Mouse (Mus musculus) E14TG2a.4 (cell line): Measurements from ENCODE around the gene Slc39a3.

ENCODE experiments used
- H3K27me3 ChIP-seq: 2 replicates; pipeline ENCODE4 v1.6.1; 2014; ENCODE audit warnings: low read length, control low read depth; ENCODE audit not compliant: insufficient read depth
- H3K36me3 ChIP-seq: 2 replicates; pipeline ENCODE4 v1.6.1; 2014; ENCODE audit warnings: low read length, control low read depth; ENCODE audit not compliant: insufficient read depth
- H3K4me1 ChIP-seq: replicated peaks from 2 replicates; pipeline ENCODE4 v1.6.1; 2014; ENCODE audit warnings: low read depth, low read length, control low read depth
- H3K4me3 ChIP-seq: replicated peaks from 2 replicates; pipeline ENCODE4 v1.5.1; 2014; ENCODE audit warnings: mild to moderate bottlenecking, low read length
- H3K9me3 ChIP-seq: 2 replicates; pipeline ENCODE4 v1.6.1; 2014; ENCODE audit warnings: low read length, control low read depth
- CTCF ChIP-seq: conservative IDR thresholded peaks from 2 replicates; pipeline ENCODE4 v1.5.1; 2014; ENCODE audit warnings: low read length
- NANOG ChIP-seq: IDR thresholded peaks from 2 replicates; pipeline ENCODE4 v1.6.1; 2014; ENCODE audit warnings: borderline replicate concordance, low read length, mixed read lengths
- POU5F1 ChIP-seq: IDR thresholded peaks from 2 replicates; pipeline ENCODE4 v1.6.1; 2014; ENCODE audit warnings: low read length, borderline replicate concordance

The Slc39a3 gene

DNA sequence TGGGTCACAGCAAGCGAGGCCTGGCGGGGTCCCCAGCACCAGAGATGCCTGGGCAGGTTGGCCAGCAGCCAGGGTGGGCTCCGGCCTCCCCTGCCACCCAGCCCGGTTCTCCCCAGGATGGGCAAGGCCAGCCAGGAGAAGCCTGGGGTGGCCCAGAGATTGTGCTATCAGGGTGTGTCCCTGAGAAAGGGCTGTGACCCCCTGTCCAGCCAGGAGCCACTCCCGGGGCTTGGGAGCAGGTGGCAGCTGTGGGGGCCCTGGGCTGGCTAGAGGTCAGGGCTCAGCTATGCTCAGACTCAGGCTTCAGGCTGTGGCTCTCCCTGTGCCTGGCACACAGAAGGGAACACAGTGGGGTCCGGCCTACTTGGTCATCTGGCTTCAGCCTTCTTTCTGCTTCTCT lies 17.5 kb downstream of the Slc39a3 start:
- Histone ChIP-seq H3K4me3 (peak overlapping the region; percentile 66), H3K9me3 (no peaks in the 10 kb centered on the region), H3K27me3 (peaks cover 15% of the 10 kb centered on the region), H3K36me3 (0 out of 2 replicates have a peak, but pooled peaks cover 4% of the 10 kb centered on the region), H3K4me1 (peaks cover 59% of the 10 kb centered on the region)
- TF ChIP-seq POU5F1 (no peak), CTCF (no peak), NANOG (no peak)

DNA sequence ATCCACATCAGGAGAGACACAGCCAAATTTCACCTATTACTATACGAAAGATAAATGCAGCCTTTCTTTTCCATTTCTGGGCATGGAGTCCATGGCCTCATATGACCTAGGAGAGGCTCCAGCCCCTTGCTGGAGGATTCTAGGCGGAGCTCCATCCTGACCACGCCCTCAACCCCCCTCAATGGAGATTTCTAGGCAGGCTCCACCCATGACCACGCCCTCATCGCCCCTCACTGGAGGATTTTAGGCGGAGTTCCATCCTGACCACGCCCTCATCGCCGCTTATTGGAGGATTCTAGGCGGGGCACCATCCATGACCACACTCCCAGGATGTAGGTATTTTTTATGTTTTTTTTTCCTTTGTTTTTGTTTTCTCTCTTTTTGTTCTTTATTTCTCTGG lies 18.9 kb downstream of the Slc39a3 start:
- no peak for TF ChIP-seq POU5F1
- TF ChIP-seq NANOG: no peak
- TF ChIP-seq CTCF: no peak
- no peaks in the 10 kb centered on the region for H3K9me3 ChIP-seq
- 0 out of 2 replicates have a peak, but pooled peaks cover 4% of the 10 kb centered on the region for H3K36me3 ChIP-seq
- H3K4me3 ChIP-seq: peak overlapping the region; percentile 66
- H3K4me1 ChIP-seq: peaks cover 58% of the 10 kb centered on the region
- H3K27me3 ChIP-seq: peaks cover 11% of the 10 kb centered on the region; the same call in 1 of the 2 replicates

DNA sequence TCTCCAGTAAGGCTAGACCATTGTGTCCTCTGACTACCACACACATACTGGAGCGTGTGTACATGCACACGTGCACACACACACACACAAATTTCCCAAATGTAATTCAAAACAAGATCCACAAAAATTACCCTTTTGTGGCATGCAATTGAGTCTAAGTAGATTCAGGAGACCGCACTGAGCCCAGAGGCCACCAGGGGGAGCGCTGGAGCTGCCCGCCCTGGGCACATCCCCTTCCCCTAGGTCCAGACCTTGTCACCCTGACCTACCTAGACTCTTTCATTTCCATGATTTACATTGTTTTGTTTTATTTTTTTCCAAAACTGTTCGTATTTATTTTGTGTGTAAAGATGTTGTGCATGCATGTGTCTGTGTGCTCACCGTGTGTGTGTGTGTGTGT lies 20.6 kb downstream of the Slc39a3 start:
- 0 out of 2 replicates have a peak, but pooled peaks cover 4% of the 10 kb centered on the region for H3K36me3 ChIP-seq
- TF ChIP-seq CTCF (peak; percentile 98), NANOG (no peak), POU5F1 (no peak)
- H3K27me3 ChIP-seq: 0 out of 2 replicates have a peak, but pooled peaks cover 3% of the 10 kb centered on the region
- H3K4me1 ChIP-seq: peaks cover 57% of the 10 kb centered on the region
- no peaks in the 10 kb centered on the region for H3K9me3 ChIP-seq
- H3K4me3 ChIP-seq: no peak overlapping the region

DNA sequence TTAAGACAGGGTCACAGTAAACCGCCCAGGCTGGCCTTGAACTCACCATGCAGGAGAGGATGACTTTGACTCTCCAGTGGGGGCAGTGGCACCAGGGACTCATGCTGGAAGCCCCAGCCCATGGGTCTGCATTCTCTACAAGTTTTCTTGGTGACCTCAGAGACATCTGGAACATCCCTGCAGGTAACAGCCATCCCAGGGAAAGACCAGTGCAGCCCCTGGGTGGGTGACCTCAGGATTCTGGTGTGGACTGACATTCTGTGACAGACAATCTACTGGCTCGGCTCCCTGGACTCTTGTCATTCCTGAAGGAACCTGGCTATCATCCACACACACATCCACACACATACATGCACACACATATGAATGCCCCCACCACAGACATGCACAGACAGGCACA lies 21.6 kb downstream of the Slc39a3 start:
- H3K4me1 ChIP-seq: peaks cover 56% of the 10 kb centered on the region
- H3K27me3 ChIP-seq: 0 out of 2 replicates have a peak, but pooled peaks cover 3% of the 10 kb centered on the region
- no peak for TF ChIP-seq CTCF
- no peak for TF ChIP-seq NANOG
- 0 out of 2 replicates have a peak, but pooled peaks cover 4% of the 10 kb centered on the region for H3K36me3 ChIP-seq
- H3K4me3 ChIP-seq: no peak overlapping the region
- H3K9me3 ChIP-seq: no peaks in the 10 kb centered on the region

GRCm38 (mm10) chr10:81014393-81015384 lies 22.5 kb downstream of the Slc39a3 start, which contains the start of gene Gng7:
Gng7 (minus strand) TSS chr10:81014945.
- Histone ChIP-seq H3K9me3 (no peaks in the 10 kb centered on the region), H3K4me1 (peaks cover 49% of the 10 kb centered on the region), H3K36me3 (no peaks in the 10 kb centered on the region), H3K4me3 (peak within 1 kb of the TSS; percentile 79), H3K27me3 (0 out of 2 replicates have a peak, but pooled peaks cover 3% of the 10 kb centered on the region)
- TF ChIP-seq CTCF: no peak
- TF ChIP-seq NANOG: no peak
- TF ChIP-seq POU5F1: no peak

- H3K27me3 ChIP-seq: 0 out of 2 replicates have a peak, but pooled peaks cover 3% of the 10 kb centered on the region
- no peak for TF ChIP-seq CTCF
- no peak for TF ChIP-seq NANOG
- TF ChIP-seq POU5F1: no peak
- H3K4me3 ChIP-seq: no peak overlapping the region
- no peaks in the 10 kb centered on the region for H3K36me3 ChIP-seq
- no peaks in the 10 kb centered on the region for H3K9me3 ChIP-seq
- H3K4me1 ChIP-seq: peaks cover 41% of the 10 kb centered on the region
Observed at GRCm38 (mm10) chr10:81010851-81011250, 26.4 kb downstream of the Slc39a3 start.

DNA sequence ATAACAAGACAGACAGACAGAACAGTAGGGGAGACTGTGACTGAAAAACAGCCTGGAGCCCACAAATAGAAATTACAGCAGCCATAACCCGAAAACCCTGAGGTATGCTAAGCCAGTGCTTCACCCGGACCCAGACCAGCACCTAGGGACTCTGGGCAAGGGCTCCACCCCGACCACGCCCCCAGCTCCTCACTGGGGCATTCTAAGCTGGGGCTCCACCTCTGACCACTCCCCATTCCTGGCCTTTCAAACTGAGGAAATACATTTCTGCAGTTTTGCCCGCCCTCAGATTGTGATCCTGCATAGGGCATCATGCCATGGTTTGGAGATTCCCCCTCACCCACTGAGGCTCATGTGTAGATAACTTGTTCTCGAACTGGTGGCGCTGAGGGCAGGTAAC lies 30.0 kb downstream of the Slc39a3 start:
- H3K9me3 ChIP-seq: no peaks in the 10 kb centered on the region
- TF ChIP-seq NANOG: no peak

DNA sequence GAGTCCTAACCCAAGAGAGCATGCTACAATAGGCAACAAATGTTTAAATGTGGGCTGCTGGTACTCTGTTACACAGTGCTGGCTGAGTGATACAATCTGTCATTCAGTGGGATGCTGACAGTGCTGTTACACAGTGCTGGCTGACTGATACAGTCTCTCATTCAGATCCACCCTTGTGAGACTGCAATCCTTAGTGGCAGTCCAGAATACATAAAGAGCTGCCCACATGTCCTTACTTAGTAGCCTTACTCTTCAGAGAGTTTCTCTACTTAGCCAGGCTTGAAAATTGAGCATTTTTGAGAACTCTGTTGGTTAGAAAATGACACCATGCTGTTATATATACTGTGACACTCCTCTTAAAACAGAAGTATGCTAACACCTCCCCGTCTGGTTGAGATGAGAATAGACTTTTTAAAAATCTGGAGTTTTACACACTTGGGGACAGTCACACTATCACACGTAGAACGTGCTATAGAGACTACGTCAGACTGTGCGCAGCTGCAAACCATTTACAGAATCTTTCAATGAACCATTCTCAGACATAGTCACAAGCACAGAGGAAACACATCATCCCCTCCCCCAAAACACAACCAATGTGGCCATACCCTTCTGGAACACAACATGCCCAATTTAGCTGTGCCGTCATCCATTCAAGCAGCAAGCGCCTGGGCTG lies 31.1 kb downstream of the Slc39a3 start:
- no peak overlapping the region for H3K4me3 ChIP-seq
- no peak for TF ChIP-seq NANOG
- no peak for TF ChIP-seq POU5F1
- no peak for TF ChIP-seq CTCF
- no peaks in the 10 kb centered on the region for H3K27me3 ChIP-seq
- no peaks in the 10 kb centered on the region for H3K9me3 ChIP-seq
- peaks cover 32% of the 10 kb centered on the region for H3K4me1 ChIP-seq
- H3K36me3 ChIP-seq: no peaks in the 10 kb centered on the region

More for the DNA sequence above, 30.0 kb downstream of the Slc39a3 start:
- Histone ChIP-seq H3K4me3 (no peak overlapping the region), H3K27me3 (no peaks in the 10 kb centered on the region), H3K4me1 (peaks cover 33% of the 10 kb centered on the region), H3K36me3 (no peaks in the 10 kb centered on the region)
